Mouse (Mus musculus) stomach, postnatal 0 days (tissue): ENCODE data around the gene Mul1.

ENCODE experiments used
- CTCF ChIP-seq: IDR thresholded peaks from 2 replicates; pipeline ENCODE4 v1.5.1; 2016; ENCODE audit warnings: antibody characterized with exemption, low read depth, mild to moderate bottlenecking, moderate library complexity
- EP300 ChIP-seq: optimal IDR thresholded peaks from 2 replicates; pipeline ENCODE3; 2016; ENCODE audit warnings: antibody characterized with exemption

- TF ChIP-seq CTCF (no peak), EP300 (no peak)
These were observed 3.1 kb upstream of the Mul1 start for GRCm38 (mm10) chr4:138431340-138431739.
